Mouse (Mus musculus): Measurements from ENCODE around the gene Ushbp1.
"Not testable (repeated sequence)": the region's sequence is repeated elsewhere in the genome, so short reads cannot be mapped to it uniquely, and the experiment has no call there.

DNA sequence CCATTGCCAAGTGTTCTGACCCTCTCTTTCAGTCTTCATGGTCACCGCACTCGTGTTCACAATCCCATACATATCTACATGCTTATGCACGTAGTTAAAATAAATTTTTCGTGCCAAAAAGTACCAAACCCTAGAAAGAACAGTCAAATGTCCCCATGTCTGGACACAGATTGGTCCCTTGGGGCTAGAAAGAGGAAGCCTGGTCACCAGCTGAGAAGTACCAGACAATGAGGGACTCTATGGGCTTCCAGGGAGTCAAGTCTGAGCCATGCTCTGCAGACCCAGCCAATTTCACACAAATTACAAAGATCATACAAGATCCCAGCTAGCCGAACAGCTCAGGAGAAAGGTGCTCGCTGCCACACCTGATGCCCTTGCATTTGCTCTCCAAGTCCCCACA, 57.8 kb downstream of the Ushbp1 start:
- not testable (repeated sequence) for TF ChIP-seq TAL1 (conservative IDR thresholded peaks at IDR 0.05; ENCODE audit: low read depth, low read length); GATA1 (IDR thresholded peaks at IDR 0.05; ENCODE audit: borderline replicate concordance, low read length); POLR2AphosphoS5 (IDR thresholded peaks at IDR 0.05; ENCODE audit: insufficient replicate concordance, low read depth, low read length); CTCF (IDR thresholded peaks at IDR 0.05; ENCODE audit: low read depth, low read length)

Measured in G1E (cell line).